ENCODE assay signal across 25 mouse cellular contexts in genomic region chr1:74070745-74071144, GRCm38 (mm10). TPM values are rescaled to one million over a fixed set of nuclear protein-coding genes. Genes with fewer than 3 reads are reported as not detected.
A peak's percentile ranks its signal among the peaks of the same experiment; 100 is the strongest.
DNase-seq lines count a peak whose midpoint lies in the region; ATAC-seq and TF ChIP-seq lines count a peak whose summit lies in the region.
"Had no signal": no experiment of that assay in that cellular context is flagged by ENCODE, and none has a peak within 500 bp of the region (broad histone marks: within the 10 kb centered on the region; RNA-seq: fewer than 3 reads in every experiment).

No protein-coding gene starts in this region.

- H3K9ac ChIP-seq in heart, embryonic 15.5 days, result no peak overlapping the region
- H3K9ac ChIP-seq in liver, adult 2 months (ENCODE audit: low read depth, low read length), result no peak overlapping the region
- no peak overlapping the region for H3K9ac ChIP-seq in liver, embryonic 12.5 days
- H3K9ac ChIP-seq: embryonic facial prominence, embryonic 15.5 days; hindbrain, embryonic 12.5 days had no signal

- H3K27me3 ChIP-seq in heart, embryonic 15.5 days, result no peaks in the 10 kb centered on the region
- H3K27me3 ChIP-seq in liver, adult 2 months (ENCODE audit: control insufficient read depth, insufficient read depth, low read length), result no peaks in the 10 kb centered on the region
- H3K27me3 ChIP-seq in liver, embryonic 12.5 days (replicated peaks), result peaks cover 42% of the 10 kb centered on the region
- H3K27me3 ChIP-seq in testis, adult 2 months (ENCODE audit: control insufficient read depth, insufficient read depth, low read length), result no peaks in the 10 kb centered on the region
- H3K27me3 ChIP-seq: embryonic facial prominence, embryonic 15.5 days; Patski had no signal

- intact Hi-C loops in gastrocnemius, adult 2 months (cut with DNase I), result no loop called here
- intact Hi-C loops in gastrocnemius, postnatal 14 days (cut with DNase I; ENCODE audit: low total_unique reads), result loop anchor here (5.0 kb wide), 1 partner anchor 33 kb away; no protein-coding TSS in a partner anchor

- 52% methylated on average over 4 of the region's 4 CpGs for WGBS in heart, embryonic 15.5 days
- WGBS in liver, adult 2 months, result 87% methylated on average over 4 of the region's 4 CpGs
- WGBS in liver, embryonic 12.5 days (ENCODE audit: insufficient replicate concordance), result 64% methylated on average over 4 of the region's 4 CpGs

- no peak overlapping the region for H3K4me3 ChIP-seq in gastrocnemius, adult 2 months
- H3K4me3 ChIP-seq in heart, embryonic 15.5 days, result no peak overlapping the region
- H3K4me3 ChIP-seq in liver, adult 2 months (ENCODE audit: insufficient read depth, low read depth, low read length), result no peak overlapping the region
- no peak overlapping the region for H3K4me3 ChIP-seq in liver, embryonic 12.5 days
- no peak overlapping the region for H3K4me3 ChIP-seq in testis, adult 2 months (ENCODE audit: control insufficient read depth, low read depth, low read length)
- H3K4me3 ChIP-seq: embryonic facial prominence, embryonic 15.5 days; erythroblast, embryonic 14.5 days; forebrain, embryonic 10.5 days; hindbrain, embryonic 12.5 days had no signal

- H3K4me2 ChIP-seq in heart, embryonic 15.5 days, result no peak overlapping the region
- no peak overlapping the region for H3K4me2 ChIP-seq in liver, embryonic 12.5 days
- H3K4me2 ChIP-seq: embryonic facial prominence, embryonic 15.5 days; hindbrain, embryonic 12.5 days had no signal

- TF ChIP-seq POLR2A in liver, adult 2 months (IDR thresholded peaks at IDR 0.05; ENCODE audit: extremely low read depth, insufficient read depth, low read length), result no peak
- no peak for TF ChIP-seq POLR2A in testis, adult 2 months (IDR thresholded peaks at IDR 0.05; ENCODE audit: control insufficient read depth, low read depth, low read length)

- ATAC-seq in heart, embryonic 15.5 days (replicated peaks; ENCODE audit: insufficient number of reproducible peaks, insufficient read depth, low FRiP score, low read depth), result no peak
- ATAC-seq in liver, embryonic 12.5 days, result no peak
- ATAC-seq: activated CD4-positive, CD25-positive, alpha-beta regulatory T cell, adult 4 months; forebrain, embryonic 14.5 days; hindbrain, embryonic 16.5 days; inflammation-experienced regulatory T-cells, adult 6 months; intestine, postnatal 0 days; Patski had no signal

- no peaks in the 10 kb centered on the region for H3K36me3 ChIP-seq in heart, embryonic 15.5 days
- no peaks in the 10 kb centered on the region for H3K36me3 ChIP-seq in liver, adult 2 months (ENCODE audit: control insufficient read depth, insufficient read depth, low read length)
- no peaks in the 10 kb centered on the region for H3K36me3 ChIP-seq in liver, embryonic 12.5 days
- H3K36me3 ChIP-seq in testis, adult 2 months (ENCODE audit: control insufficient read depth, insufficient read depth, low read length), result no peaks in the 10 kb centered on the region
- H3K36me3 ChIP-seq: forebrain, embryonic 10.5 days; hindbrain, embryonic 12.5 days had no signal

- no peaks in the 10 kb centered on the region for H3K9me3 ChIP-seq in heart, embryonic 15.5 days (replicated peaks)
- no peaks in the 10 kb centered on the region for H3K9me3 ChIP-seq in liver, embryonic 12.5 days (replicated peaks)
- H3K9me3 ChIP-seq: embryonic facial prominence, embryonic 15.5 days; forebrain, embryonic 10.5 days; hindbrain, embryonic 12.5 days had no signal

- H3K27ac ChIP-seq in gastrocnemius, adult 2 months, result peak overlapping the region; percentile 85
- 0 out of 2 replicates have a peak overlapping the region, but pooled peaks have one; percentile 2 for H3K27ac ChIP-seq in heart, embryonic 15.5 days
- H3K27ac ChIP-seq in liver, adult 2 months (replicated peaks; ENCODE audit: insufficient read depth, low read depth, low read length), result peak overlapping the region; percentile 89
- no peak overlapping the region for H3K27ac ChIP-seq in liver, embryonic 12.5 days
- peak overlapping the region; percentile 46; the same call in 1 of the 2 replicates for H3K27ac ChIP-seq in testis, adult 2 months (ENCODE audit: control insufficient read depth, insufficient read depth, low read depth, low read length)
- H3K27ac ChIP-seq: embryonic facial prominence, embryonic 15.5 days; forebrain, embryonic 10.5 days; hindbrain, embryonic 12.5 days had no signal

- no peak for TF ChIP-seq CTCF in gastrocnemius, adult 2 months (IDR thresholded peaks at IDR 0.05)
- TF ChIP-seq CTCF in liver, adult 2 months (IDR thresholded peaks at IDR 0.05; ENCODE audit: low read depth, low read length), result no peak
- no peak for TF ChIP-seq CTCF in testis, adult 2 months (IDR thresholded peaks at IDR 0.05; ENCODE audit: control insufficient read depth, insufficient read depth, insufficient replicate concordance, low read depth, low read length)

- H3K4me1 ChIP-seq in heart, embryonic 15.5 days (replicated peaks), result peaks cover 62% of the 10 kb centered on the region
- peaks cover 24% of the 10 kb centered on the region for H3K4me1 ChIP-seq in liver, adult 2 months (ENCODE audit: control insufficient read depth, insufficient read depth, low read length)
- H3K4me1 ChIP-seq in liver, embryonic 12.5 days, result peaks cover 19% of the 10 kb centered on the region
- peaks cover 5% of the 10 kb centered on the region for H3K4me1 ChIP-seq in testis, adult 2 months (ENCODE audit: control insufficient read depth, insufficient read depth, low read length)

- DNase-seq in gastrocnemius, adult 2 months, result no peak
- DNase-seq in gastrocnemius, postnatal 14 days, result no peak
- DNase-seq in heart, adult 8-10 months (ENCODE audit: low spot score), result no peak
- no peak for DNase-seq in liver, adult 2 months (ENCODE audit: extremely low read depth, low read depth, low spot score)
- DNase-seq in testis, postnatal 14 days (ENCODE audit: low spot score), result no peak
- DNase-seq: adrenal gland, postnatal 14 days; cerebellum, adult 18-20 months; cerebellum, adult 9-11 months; cerebellum, postnatal 36 days; gastrocnemius, postnatal 10 days; heart, postnatal 4 days had no signal

- H3K79me2 ChIP-seq in liver, adult 2 months (ENCODE audit: control insufficient read depth, insufficient read depth, low read length), result peaks cover 18% of the 10 kb centered on the region

RNA-seq across cellular contexts. Expression of gene Tns1, which starts 53.5 kb away (rescaled TPM):
- 100 to 1,000 TPM; 294 to 305 TPM for total RNA-seq in gastrocnemius, adult 2 months (2021)
- total RNA-seq in gastrocnemius, postnatal 14 days (2021), result 100 to 1,000 TPM; 176 to 217 TPM
- polyA plus RNA-seq in heart, embryonic 15.5 days (2015; fragmentation: Nextera tagmentation; extraction: Ambion mirVana), result 121 and 140 TPM in 2 replicates
- total RNA-seq in heart, adult 8-10 months (2022), result 100 to 1,000 TPM; 733 to 828 (median 798) TPM
- total RNA-seq in liver, adult 2 months (2014; rRNA removed), result 17.9 and 25.2 TPM in 2 replicates
- 42.1 and 47.9 TPM in 2 replicates for polyA plus RNA-seq in liver, adult 2 months (2012; rRNA removed)
- 13.1 and 16.1 TPM in 2 replicates for polyA plus RNA-seq in liver, embryonic 12.5 days (2016; fragmentation: Nextera tagmentation; extraction: Ambion mirVana)
- polyA plus RNA-seq in testis, adult 2 months (2012; rRNA removed), result 422 and 427 TPM in 2 replicates

RNA-seq across cellular contexts. Expression of gene Rufy4, which starts 54.6 kb away (rescaled TPM):
- under 1 TPM in 1 of 2 experiments, not detected in 1; 0.08 TPM for total RNA-seq in gastrocnemius, adult 2 months (2021)
- total RNA-seq in gastrocnemius, postnatal 14 days (2021), result under 1 TPM in 1 of 2 experiments, not detected in 1; 0.09 TPM
- 0.43 and 0.49 TPM in 2 replicates for polyA plus RNA-seq in heart, embryonic 15.5 days (2015; fragmentation: Nextera tagmentation; extraction: Ambion mirVana)
- 1 to 10 TPM in 3 of 4 experiments, under 1 TPM in 1; 0.52 to 1.8 (median 1.3) TPM for total RNA-seq in heart, adult 8-10 months (2022)
- 0.20 and 0.37 TPM in 2 replicates for total RNA-seq in liver, adult 2 months (2014; rRNA removed)
- 0.09 and 0.32 TPM in 2 replicates for polyA plus RNA-seq in liver, adult 2 months (2012; rRNA removed)
- 0.16 and 0.20 TPM in 2 replicates for polyA plus RNA-seq in liver, embryonic 12.5 days (2016; fragmentation: Nextera tagmentation; extraction: Ambion mirVana)
- 0.40 and 0.42 TPM in 2 replicates for polyA plus RNA-seq in testis, adult 2 months (2012; rRNA removed)
- total RNA-seq: CH12.LX had no signal
- polyA plus RNA-seq: activated CD4-positive, CD25-positive, alpha-beta regulatory T cell, adult 4 months; erythroblast, embryonic 14.5 days; inflammation-experienced regulatory T-cells, adult 6 months; intestine, postnatal 0 days had no signal
